Mouse (Mus musculus) midbrain, postnatal 0 days (tissue): ENCODE results near the gene Stmn3. TPM values are rescaled to one million over a fixed set of nuclear protein-coding genes. Genes with fewer than 3 reads are reported as not detected.
"Not testable (repeated sequence)": the region's sequence is repeated elsewhere in the genome, so short reads cannot be mapped to it uniquely, and the experiment has no call there.

ENCODE experiments used
- ATAC-seq: fragments of 200-750 bp; cut with Nextera tagmentation; 2 replicates; pipeline ENCODE4 v1.8.0; 2017; ENCODE audit warnings: moderate number of reproducible peaks, mild to moderate bottlenecking, moderate TSS enrichment, moderate library complexity; ENCODE audit not compliant: low FRiP score
- DNase-seq: peaks from one replicate; pipeline ENCODE4 v3.0.0-alpha.2; 2015; ENCODE audit warnings: low spot score
- H3K27ac ChIP-seq: fragments of 300-500 bp; sonication (generic); 2 replicates; pipeline ENCODE4 v1.5.1; 2014; ENCODE audit warnings: low read depth, mild to moderate bottlenecking, low read length, mixed read lengths
- H3K27me3 ChIP-seq: fragments of 300-500 bp; sonication (generic); 2 replicates; pipeline ENCODE4 v1.6.1; 2014; ENCODE audit warnings: low read length, control low read depth, mixed read lengths; ENCODE audit not compliant: insufficient read depth
- H3K36me3 ChIP-seq: fragments of 300-500 bp; sonication (generic); 2 replicates; pipeline ENCODE4 v1.6.1; 2014; ENCODE audit warnings: low read length, control low read depth, mixed read lengths; ENCODE audit not compliant: insufficient read depth
- H3K4me1 ChIP-seq: fragments of 300-500 bp; sonication (generic); 2 replicates; pipeline ENCODE4 v1.6.1; 2014; ENCODE audit warnings: mild to moderate bottlenecking, control low read depth, antibody characterized with exemption, low read length, mixed read lengths; ENCODE audit not compliant: insufficient read depth
- H3K4me2 ChIP-seq: fragments of 300-500 bp; sonication (generic); 2 replicates; pipeline ENCODE4 v1.6.1; 2014; ENCODE audit warnings: low read depth, mild to moderate bottlenecking, low read length, mixed read lengths; ENCODE audit not compliant: poor library complexity, severe bottlenecking
- H3K4me3 ChIP-seq: fragments of 300-500 bp; sonication (generic); 2 replicates; pipeline ENCODE4 v1.5.1; 2014; ENCODE audit warnings: low read depth, mild to moderate bottlenecking, low read length, moderate library complexity
- H3K9ac ChIP-seq: fragments of 300-500 bp; sonication (generic); replicated peaks from 2 replicates; pipeline ENCODE4 v1.6.1; 2014; ENCODE audit warnings: mild to moderate bottlenecking, low read length, moderate library complexity, mixed read lengths; ENCODE audit not compliant: poor library complexity, severe bottlenecking
- H3K9me3 ChIP-seq: fragments of 300-500 bp; sonication (generic); 2 replicates; pipeline ENCODE4 v1.6.1; 2016; ENCODE audit warnings: low read length, control low read depth
- CTCF ChIP-seq: IDR thresholded peaks from 2 replicates; pipeline ENCODE4 v1.5.1; 2016; ENCODE audit warnings: antibody characterized with exemption, mild to moderate bottlenecking
- WGBS: fragments of 180-500 bp; shearing (Covaris S2); extraction: QIAGEN DNeasy Blood & Tissue Kit; methylation state at CpG from one replicate; pipeline ENCODE4 v1.1.7; 2014; 5-methylcytosine and 5-hydroxymethylcytosine counted together
- polyA plus RNA-seq: library from polyadenylated mRNA; unstranded; fragments of >200 nt; fragmentation: Nextera tagmentation; extraction: Ambion mirVana; gene quantifications from 2 replicates; pipeline ENCODE4 v1.2.1, GENCODE M21; 2015
- total RNA-seq: library from RNA; depleted of rRNA; stranded (reverse); fragments of >200 nt; gene quantifications from 2 replicates; pipeline ENCODE4 v1.2.3, GENCODE M21; 2014

Stmn3 gene
- total and polyA plus RNA-seq, 2 experiments from 2014 or later = 1,471 to 1,883 TPM

- no peak overlapping the region for H3K9ac ChIP-seq
- no peaks in the 10 kb centered on the region for H3K27me3 ChIP-seq
- 83% methylated on average over 3 of the region's 3 CpGs for WGBS
- H3K4me2 ChIP-seq = peak overlapping the region; percentile 52
- DNase-seq (no peak), ATAC-seq (no peak)
- no peaks in the 10 kb centered on the region for H3K36me3 ChIP-seq
- no peak overlapping the region for H3K27ac ChIP-seq
- H3K9me3 ChIP-seq = no peaks in the 10 kb centered on the region
- peak overlapping the region; percentile 58 for H3K4me3 ChIP-seq
- no peaks in the 10 kb centered on the region for H3K4me1 ChIP-seq
- no peak for TF ChIP-seq CTCF
These were observed 25.6 kb downstream of the Stmn3 start for GRCm38 (mm10) chr2:181288691-181289090.

DNA sequence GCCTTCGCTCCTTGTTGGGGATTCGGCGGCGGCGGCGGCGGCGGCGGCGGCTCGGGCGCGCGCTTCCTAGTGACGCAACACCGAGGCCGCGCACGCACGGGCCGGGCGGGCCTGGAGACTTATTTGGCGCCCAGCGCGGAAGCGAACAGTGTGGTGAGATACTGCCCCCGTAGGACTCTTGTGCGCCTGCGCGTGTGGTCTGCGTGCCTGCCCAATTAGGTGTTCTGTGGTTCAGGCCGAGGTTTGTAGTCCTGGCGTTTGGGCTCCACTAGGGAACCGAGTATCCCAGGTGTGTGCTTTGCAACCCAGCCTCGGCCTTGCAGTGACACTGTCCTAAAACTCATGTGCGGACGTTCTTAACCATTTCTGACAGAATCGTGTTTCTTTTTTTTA is 26.3 kb downstream of the Stmn3 start, which contains the start of gene Gmeb2:
Gmeb2 (minus strand) TSS at position 78 of the 393 bp plus-strand sequence.
- 4% methylated on average over 24 of the region's 38 CpGs for WGBS
- H3K9me3 ChIP-seq, H3K27me3 ChIP-seq, H3K4me1 ChIP-seq, H3K36me3 ChIP-seq: not testable (repeated sequence)
- DNase-seq (peak; percentile 98), ATAC-seq (peak; percentile 93)
- Histone ChIP-seq H3K4me3 (peak within 1 kb of the TSS; percentile 58), H3K4me2 (peak within 1 kb of the TSS; percentile 55), H3K9ac (peak within 1 kb of the TSS; percentile 87), H3K27ac (peak within 1 kb of the TSS; percentile 97)
- peak; percentile 41 for TF ChIP-seq CTCF

DNA sequence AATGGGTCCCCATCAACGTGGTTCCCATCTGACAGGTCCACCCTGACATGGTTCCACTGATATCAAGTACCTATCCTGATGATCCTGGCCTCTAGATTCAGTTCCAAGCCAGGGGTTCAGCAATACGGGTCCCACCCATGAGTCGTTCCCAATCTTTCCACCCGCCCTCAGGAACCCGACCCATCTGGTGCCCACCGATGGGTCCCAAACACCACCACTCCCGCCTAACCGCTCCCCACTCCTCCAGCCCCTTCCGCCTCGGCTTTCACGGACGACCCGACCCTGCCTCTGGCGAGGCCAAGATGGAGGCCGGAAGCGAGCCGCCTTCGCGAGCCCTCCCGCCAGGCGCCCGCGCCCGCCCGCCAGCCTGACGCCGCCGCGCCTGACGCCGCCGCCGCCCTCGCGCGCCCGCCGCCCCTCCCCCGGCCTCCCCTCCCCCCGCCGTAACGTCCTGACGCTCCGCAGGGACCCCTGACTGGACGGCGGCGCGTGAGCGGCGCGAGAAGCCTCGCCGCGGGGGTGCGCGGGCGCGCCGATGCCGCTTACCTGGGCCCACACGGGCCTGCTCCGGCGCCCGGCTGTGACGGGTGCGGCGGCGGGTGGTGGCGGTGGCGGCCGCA is 26.9 kb downstream of the Stmn3 start:
- peak; percentile 82 for DNase-seq
- H3K36me3 ChIP-seq = no peaks in the 10 kb centered on the region
- H3K27ac ChIP-seq = peak overlapping the region; percentile 97
- no peaks in the 10 kb centered on the region for H3K4me1 ChIP-seq
- peak overlapping the region; percentile 58 for H3K4me3 ChIP-seq
- no peaks in the 10 kb centered on the region for H3K27me3 ChIP-seq
- peak; percentile 91 for ATAC-seq
- no peak for TF ChIP-seq CTCF
- H3K9me3 ChIP-seq = no peaks in the 10 kb centered on the region
- H3K9ac ChIP-seq = peak overlapping the region; percentile 87
- H3K4me2 ChIP-seq = peak overlapping the region; percentile 55
- WGBS = under 1% methylated on average over 28 of the region's 71 CpGs

DNA sequence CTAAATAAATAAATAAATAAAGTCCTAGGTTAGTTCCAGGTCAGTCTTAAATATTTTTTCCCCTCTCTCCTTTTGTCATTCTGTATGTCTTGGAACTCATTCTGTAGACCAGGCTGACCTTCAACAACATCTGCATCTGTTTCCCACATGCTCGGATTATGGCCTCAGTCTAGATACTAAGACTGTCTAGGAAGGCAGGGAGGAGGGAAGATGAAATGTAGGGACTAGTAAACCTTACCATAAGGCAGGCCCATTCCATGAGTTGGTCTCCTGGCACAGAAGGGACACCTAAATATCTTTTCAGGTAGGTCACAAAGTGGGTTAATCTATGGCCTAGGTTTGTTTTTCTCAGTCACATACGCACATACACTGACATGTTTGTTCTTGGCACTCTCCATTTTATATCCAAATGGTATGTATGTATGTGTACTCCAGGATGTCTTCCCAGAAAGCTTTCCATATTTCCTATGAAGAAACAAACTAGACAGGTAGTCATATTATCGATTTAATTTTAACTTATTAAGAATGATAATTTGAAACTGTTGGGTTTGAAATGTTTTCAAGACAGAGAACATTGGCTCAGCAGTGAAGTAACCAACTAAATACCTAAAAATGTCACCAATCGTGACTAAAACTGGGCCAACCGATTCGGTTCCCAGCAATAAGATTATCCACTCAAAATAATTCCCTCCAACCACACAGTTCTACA is 27.5 kb downstream of the Stmn3 start:
- DNase-seq (no peak), ATAC-seq (no peak)
- H3K36me3 ChIP-seq = peaks cover 4% of the 10 kb centered on the region; the same call in 1 of the 2 replicates
- H3K9ac ChIP-seq = peak overlapping the region; percentile 87
- H3K27me3 ChIP-seq = no peaks in the 10 kb centered on the region
- H3K27ac ChIP-seq = peak overlapping the region; percentile 97
- H3K4me3 ChIP-seq = peak overlapping the region; percentile 58
- H3K4me1 ChIP-seq = no peaks in the 10 kb centered on the region
- TF ChIP-seq CTCF = no peak
- WGBS = 50% methylated on average over 6 of the region's 6 CpGs
- peak overlapping the region; percentile 55 for H3K4me2 ChIP-seq
- no peaks in the 10 kb centered on the region for H3K9me3 ChIP-seq

GRCm38 (mm10) chr2:181279968-181280367 is 34.3 kb downstream of the Stmn3 start:
- no peak overlapping the region for H3K9ac ChIP-seq
- ATAC-seq (no peak), DNase-seq (no peak)
- H3K27ac ChIP-seq = no peak overlapping the region
- no peaks in the 10 kb centered on the region for H3K9me3 ChIP-seq
- H3K4me1 ChIP-seq = no peaks in the 10 kb centered on the region
- WGBS = 65% methylated on average over 1 of the region's 1 CpGs
- no peak overlapping the region for H3K4me3 ChIP-seq
- H3K27me3 ChIP-seq = no peaks in the 10 kb centered on the region
- H3K4me2 ChIP-seq = no peak overlapping the region
- TF ChIP-seq CTCF = no peak
- peaks cover 11% of the 10 kb centered on the region; the same call in 1 of the 2 replicates for H3K36me3 ChIP-seq

GRCm38 (mm10) chr2:181277866-181278265 is 36.4 kb downstream of the Stmn3 start:
- Histone ChIP-seq H3K9me3 (no peaks in the 10 kb centered on the region), H3K4me3 (no peak overlapping the region), H3K9ac (no peak overlapping the region), H3K4me2 (no peak overlapping the region), H3K27me3 (no peaks in the 10 kb centered on the region), H3K4me1 (no peaks in the 10 kb centered on the region), H3K27ac (no peak overlapping the region), H3K36me3 (peaks cover 19% of the 10 kb centered on the region; the same call in 1 of the 2 replicates)
- DNase-seq = no peak
- no peak for ATAC-seq
- 89% methylated on average over 3 of the region's 3 CpGs for WGBS
- TF ChIP-seq CTCF = no peak
